Mouse (Mus musculus) c-Kit-positive CD71-positive TER-119-positive erythroid progenitor cells, embryonic 14.5 days (primary cell): ENCODE data around the gene Sapcd1.
"Not testable (repeated sequence)": the region's sequence is repeated elsewhere in the genome, so short reads cannot be mapped to it uniquely, and the experiment has no call there.

ENCODE experiments used
- DNase-seq: peaks from one replicate; pipeline ENCODE4 v3.0.0-alpha.2; 2013; ENCODE audit warnings: low spot score

Sapcd1 gene

DNA sequence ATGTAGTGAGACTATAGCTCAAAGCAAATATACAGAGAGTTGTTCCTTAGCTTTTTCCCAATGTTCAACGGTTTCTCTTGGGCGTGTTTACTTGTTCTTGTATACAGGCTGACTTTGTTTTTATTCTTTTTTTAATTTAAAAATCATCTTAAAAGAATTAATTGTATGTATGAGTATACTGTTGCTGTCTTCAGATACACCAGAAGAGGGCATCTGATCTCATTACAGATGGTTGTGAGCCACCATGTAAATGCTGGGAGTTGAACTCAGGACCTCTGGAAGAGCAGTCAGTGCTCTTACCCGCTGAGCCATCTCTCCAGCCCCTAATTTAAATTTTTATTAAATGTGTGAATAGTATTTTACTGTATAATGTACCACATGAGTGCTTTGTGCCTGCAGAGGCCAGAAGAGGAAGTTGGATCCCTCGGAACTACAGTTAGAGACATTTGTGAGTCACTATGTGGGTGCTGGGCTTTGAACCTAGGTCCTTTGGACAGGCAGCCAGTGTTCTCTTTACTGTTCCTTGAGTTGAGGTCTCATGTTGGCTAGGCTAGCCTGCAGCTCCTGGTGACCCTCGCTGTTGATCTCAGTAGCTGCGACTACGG lies 20.3 kb downstream of the Sapcd1 start:
- no peak for DNase-seq

DNA sequence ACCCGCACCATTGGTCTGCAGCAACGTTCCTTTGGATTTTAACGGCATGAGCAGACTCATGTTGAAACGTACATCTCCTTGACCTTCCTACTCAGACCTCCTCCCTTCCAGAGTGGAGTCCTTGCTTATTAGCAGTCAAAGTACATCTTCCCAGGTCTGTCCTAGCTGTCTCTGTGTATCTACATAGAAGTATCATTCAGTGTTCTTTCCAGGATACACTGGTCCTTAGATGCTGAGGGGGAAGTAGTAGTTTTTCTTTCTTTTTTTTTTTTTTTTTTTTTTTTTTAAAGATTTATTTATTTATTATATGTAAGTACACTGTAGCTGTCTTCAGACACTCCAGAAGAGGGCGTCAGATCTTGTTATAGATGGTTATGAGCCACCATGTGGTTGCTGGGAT lies 21.9 kb downstream of the Sapcd1 start:
- DNase-seq = not testable (repeated sequence)

DNA sequence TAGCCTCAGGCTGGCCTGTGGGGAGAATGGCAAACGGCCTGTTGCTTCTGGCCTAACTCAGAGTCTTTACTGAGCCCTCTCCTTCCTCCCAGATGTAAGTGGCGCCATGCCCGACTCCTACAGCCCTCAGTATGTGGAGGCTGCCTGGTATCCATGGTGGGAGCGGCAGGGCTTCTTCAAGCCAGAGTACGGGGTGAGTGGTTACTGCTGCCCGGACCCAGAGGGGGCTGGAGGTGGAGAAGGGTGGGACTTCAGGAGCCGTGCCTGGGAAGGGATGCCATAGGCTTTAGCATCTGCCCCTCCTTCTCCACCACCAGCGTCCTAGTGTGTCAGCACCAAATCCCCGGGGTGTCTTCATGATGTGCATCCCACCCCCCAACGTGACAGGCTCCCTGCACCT lies 22.7 kb downstream of the Sapcd1 start:
- no peak for DNase-seq

DNA sequence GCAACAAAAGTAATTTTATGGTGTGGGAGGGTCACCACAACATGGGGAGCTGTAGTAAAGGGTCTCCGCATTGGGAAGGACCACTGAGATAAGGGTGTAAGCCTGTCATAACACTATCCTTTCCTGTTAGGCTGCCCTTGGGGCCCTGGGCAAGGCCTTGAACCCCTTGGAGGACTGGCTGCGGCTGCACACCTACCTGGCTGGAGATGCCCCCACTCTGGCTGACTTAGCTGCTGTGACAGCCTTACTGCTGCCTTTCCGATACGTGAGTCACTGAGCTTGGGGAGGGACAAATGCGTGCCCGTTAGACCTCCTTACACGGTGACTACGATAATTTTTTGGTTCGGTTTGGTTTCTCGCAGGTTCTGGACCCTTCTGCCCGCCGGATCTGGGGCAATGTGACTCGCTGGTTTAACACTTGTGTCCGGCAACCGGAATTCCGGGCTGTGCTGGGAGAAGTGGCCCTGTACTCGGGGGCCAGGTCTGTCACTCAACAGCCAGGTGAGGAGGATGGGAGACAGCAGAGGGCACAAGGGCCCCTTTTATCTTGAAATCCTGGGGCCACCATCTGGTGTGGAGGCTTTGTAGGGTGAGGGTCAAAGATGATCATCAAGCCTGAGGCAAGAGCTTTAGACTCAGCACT lies 23.6 kb downstream of the Sapcd1 start:
- DNase-seq = no peak

DNA sequence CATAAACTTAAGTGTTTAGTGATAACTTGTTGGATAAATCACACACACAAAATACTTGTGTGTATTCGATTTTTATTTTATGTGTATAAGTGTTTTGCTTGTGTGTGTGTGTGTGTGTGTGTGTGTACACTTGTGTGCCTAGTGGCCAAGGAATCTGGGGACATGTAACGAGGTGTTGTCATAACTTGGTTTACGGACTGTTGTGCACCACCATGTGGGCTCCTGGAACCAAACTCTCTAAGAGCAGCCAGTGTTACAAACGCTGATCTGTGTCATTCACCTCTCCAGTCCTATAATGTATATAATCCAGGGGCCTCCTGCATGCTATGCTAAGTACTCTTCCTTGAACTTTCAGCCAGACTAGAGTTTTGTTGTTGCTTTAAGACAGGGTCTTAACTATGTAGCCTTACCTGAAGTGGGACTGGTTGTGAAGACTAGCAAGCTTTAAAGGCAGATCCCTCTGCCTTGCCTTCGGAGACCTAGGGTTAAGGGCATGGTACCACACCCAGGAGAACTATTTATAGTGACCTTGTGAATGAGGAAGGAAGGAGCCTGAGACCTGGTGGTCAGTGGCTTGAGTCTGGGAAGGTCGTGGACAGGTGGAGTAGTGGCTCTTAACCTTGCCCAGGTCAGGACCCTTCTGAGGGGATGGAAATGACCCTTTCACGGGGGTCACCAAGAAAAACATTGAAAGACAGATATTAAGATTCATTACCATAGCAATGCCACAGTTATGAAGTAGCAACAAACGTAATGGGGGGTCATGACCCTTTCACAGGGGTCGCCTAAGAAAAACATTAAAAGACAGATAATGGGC lies 24.6 kb downstream of the Sapcd1 start:
- DNase-seq = no peak

DNA sequence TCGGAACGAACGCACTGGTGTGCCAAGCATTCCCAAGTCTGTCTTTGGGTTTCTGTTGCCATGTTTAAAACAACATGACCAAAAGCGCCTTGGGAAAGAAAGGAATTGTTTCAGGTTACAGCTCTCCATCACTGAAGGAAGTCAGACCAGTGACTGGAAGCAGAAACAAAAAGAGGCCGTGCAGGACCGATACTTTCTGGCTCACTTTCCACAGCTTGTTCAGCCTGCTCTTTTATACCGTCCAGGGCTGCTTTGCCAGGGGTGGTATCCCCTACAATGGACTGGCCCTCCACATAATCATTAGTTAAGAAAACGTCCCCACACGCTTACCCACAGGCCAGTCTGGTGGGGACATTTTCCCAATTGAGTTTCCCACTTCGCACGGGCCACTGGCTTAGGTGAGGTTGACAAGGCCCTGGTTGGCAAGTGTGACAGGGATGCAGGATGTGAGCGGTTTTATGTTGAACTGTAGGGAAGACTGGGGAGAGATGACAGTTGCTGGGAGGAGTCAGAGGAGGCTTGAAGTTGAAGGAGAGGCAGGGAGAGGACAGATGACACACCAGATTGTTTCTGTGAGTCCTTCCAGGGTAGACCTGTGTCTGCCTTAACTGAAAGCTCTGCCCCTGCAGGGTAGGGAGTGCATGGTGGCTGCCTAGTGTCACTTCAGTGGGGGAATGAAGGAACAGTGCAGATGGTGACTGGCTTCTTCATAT lies 25.5 kb downstream of the Sapcd1 start:
- DNase-seq = peak; percentile 55

DNA sequence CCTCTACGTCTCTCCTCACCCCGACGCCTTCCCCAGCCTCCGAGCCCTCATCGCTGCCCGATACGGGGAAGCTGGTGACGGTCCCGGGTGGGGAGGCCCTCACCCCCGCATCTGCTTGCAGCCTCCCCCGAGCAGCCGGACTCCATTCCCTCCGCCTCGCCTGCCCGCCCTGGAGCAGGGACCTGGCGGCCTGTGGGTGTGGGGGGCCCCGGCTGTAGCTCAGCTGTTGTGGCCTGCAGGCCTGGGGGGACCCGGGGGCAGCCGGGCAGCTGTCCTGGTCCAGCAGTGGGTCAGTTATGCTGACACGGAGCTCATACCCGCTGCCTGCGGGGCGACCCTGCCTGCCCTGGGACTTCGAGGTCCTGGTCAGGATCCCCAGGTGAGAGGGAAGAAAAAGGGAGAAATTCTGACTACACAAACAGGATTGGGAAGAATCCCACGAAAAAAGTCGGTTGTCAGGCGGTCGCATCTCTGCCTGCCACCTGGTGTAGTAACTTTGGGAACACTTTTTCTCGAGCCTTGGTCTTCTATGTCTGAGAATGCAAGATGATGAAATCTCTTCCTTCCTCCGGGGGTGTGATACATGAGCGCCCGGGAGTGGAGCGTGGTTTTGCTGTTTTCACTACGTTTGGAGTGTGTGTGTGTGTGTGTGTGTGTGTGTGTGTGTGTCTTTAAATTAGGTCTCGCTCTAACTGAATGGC lies 26.2 kb downstream of the Sapcd1 start:
- DNase-seq = no peak

DNA sequence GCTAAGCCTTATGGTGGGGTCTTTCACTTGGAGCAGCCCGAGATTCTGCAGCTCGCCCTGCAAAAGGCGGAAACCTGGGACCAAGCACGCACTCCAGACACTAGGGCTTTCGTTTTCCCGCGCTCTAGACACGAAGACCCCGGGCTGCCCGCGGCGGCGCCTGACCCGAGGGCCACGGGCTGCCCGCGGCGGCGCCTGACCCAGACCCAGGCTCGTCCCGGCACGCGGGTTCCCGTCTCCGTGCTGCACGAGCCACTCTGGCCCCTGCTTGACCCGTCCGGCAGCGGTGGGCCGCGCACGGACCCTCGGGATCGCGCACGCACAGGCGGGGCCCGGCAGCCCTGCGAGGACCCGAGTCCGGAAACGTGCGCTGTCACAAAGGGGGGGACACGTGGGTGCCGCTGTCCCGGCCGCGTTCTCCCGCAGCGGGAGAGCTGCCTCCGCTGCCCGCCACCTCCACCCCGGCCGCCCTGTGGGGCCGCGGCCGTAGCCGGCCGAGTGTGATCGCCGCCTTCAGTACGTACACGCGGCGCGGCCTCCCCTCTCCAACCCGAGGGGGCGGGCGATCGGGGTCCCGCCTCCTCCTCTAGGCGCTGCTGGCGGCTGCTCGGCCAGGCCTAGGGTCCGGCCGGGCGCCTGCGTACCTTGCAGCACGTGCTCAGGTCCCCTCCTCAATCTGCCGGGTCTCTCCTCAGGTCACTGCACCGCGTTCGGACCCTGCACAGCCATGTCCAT lies 26.9 kb downstream of the Sapcd1 start, which contains the start of gene Vars:
TSS of gene Vars (plus strand) at position 271 of the 735 bp plus-strand sequence.
- peak; percentile 77 for DNase-seq

DNA sequence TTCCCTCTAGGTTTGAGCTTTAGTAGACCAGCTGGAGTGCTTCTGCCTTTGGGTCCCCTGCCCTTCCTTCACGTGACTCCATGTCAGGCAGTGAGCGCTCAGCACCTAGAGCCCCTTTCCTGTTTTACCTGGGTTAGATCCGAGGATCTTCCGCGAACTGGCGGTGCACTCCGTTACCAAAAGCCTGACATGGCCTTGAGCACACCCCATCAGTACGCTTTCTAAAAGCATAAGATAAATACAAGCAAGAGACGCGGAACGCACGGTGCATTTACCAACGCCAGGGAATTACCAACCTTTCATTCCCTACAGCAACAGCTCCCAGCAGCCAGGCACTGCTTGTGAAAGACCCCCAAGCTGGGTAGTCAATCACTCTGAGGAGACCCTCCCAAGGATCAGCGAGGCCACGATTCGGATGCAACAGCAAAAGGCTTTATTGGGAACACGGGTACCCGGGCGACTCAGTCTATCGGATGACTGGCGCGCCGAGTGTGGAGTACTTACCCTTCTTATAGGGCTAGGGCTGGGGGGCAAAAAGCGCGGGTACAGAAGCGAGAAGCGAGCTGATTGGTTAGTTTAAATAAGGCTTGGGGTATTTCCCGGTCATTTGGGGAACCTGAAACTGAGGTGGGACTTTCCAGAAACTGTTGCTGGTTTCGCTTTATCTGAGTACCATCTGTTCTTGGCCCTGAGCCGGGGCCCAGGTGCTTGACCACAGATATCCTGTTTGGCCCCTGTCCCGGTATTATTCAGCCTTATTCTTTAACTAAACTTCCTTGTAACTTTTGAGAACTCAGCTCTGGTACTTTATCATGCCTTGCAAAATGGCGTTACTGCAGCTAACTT lies 27.7 kb downstream of the Sapcd1 start:
- not testable (repeated sequence) for DNase-seq

DNA sequence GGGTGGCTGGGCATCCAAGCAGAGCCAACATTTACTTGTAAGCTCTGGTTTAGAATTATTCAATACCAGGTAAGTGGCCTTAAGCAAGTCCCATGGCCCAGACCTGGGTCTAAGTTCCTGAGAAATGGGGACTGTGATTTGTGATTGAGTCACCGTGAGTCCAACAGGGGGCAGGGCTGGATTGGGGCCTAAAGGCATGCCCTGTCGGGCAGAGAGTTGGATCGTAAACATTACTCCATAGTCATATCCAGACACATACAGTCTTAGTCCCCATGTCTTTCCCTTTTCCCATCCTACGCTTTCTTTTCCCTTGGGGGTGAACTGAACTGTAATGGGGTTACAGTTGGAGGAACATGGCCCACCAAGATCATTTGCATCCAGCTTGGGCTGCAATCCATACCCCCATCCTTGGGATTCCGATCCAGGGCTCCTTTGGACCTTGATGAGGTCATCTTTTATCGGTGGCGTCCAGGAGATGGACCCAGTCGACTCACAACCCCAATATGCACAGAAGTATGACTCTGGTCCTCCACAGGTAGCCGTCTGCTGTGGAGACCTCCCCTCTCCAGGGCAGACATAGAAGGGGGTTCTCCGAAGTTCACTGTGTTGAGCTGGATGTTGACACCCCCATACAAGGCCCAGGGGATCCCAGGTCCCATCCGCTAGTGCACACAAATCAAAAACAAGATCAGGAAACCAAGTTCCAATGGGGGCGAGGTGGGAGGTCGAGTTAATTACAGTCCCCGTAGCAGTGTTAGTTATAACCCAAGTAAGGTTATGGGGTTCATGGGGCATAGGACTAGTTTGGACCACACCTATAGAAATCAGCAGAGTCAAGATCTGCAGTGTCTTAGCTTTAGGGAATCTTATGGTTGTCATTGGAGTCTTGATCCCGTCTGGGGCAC lies 29.0 kb downstream of the Sapcd1 start:
- no peak for DNase-seq

DNA sequence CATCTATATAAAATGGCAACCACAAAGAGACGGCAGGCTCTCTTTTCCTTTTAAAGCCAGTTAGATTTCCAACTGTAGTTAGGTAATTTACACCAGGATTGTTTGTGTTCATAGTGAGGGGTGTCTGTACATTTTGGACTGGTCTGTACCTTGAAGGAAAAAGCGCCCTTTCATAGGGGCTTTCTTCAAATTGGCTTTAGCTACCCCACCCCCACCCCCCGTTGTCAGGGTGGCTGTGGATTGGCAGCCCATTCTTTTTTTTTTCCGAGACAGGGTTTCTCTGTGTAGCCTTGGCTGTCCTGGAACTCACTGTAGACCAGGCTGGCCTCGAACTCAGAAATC lies 30.7 kb downstream of the Sapcd1 start:
- no peak for DNase-seq

DNA sequence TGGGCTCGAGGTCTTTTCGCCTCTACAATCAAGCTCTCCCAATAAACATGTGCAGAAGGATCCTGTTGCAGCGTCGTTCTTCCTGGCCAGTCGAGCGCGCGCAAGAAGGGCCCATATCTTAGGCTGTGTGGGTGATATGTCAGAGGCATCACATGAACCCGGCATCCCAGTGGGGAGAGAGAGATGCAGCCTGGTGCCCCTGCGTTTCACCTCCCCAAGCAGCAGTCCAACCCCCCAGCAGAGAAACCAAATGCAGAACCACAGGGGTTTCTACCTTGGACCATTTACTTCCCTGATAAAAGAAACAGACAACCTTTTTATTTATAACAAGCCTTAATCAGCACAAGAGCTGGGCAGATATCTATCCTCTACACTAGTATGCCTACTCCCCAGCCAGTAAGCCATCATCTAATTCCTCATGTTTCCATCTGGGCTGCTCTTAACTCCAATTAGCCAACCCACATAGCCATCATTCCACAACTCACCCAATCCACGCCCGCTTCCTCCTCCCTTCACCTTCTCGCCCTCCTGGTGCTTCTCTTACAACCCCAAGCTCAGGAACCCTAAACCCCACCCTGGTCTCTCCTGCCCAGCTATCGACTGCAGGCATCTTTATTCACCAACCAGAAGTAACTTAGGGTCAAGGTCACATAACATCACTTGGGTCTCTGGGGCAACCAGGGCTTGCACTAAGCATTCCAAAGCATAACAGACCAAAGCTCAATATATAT lies 31.2 kb downstream of the Sapcd1 start:
- no peak for DNase-seq

DNA sequence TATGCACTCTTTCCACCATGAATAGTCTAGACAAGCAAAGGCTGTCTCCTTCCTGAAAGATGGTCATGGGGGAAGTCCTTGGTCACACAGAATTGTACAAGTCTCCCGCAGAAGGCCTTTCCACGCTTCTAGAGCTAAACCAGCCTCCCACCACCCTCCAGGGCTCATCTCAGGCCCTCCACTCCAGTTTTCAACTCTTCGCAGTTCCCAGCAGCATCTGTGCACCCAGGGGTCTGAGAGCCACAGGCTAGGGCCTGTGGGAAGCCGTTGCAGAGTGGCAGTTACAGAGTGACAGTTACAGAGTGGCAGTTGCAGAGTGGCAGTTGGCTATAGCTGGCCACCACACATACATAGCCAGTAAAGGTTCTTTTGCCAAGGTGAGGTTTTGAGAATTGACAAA lies 31.9 kb downstream of the Sapcd1 start:
- not testable (repeated sequence) for DNase-seq

DNA sequence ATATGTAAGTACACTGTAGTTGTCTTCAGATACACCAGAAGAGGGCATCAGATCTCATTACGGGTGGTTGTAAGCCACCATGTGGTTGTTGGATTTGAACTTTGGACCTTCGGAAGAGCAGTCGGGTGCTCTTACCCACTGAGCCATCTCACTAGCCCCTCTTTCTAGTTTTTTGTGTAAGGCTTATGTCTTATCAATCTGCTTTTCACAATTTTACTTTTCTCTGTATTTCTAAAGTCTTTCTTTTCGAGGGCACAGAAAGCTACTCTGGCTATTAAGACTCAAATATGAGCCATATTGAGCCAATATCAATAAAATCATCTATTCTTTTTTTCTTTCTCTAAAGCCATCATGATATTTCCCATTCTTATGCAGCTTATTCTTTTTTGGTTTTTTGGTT lies 32.6 kb downstream of the Sapcd1 start:
- not testable (repeated sequence) for DNase-seq

DNA sequence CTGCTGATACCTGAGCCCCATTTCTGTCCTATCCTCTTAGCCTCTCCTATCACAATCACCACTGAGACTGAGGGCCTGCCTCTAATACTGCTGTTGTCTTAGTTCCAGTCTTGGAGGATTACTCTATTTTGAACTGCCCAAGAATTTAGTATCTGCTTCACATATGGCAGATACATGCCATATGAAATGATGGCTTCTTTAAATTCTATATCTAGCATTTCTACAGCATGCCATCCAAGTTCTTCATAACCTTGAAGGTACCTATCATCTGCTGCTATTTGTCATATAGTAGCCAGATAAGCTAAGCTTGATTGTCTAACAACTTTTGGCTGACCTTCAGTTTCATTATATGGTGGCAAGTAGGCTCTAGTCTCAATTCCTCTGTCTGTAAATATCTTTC lies 33.1 kb downstream of the Sapcd1 start:
- no peak for DNase-seq

DNA sequence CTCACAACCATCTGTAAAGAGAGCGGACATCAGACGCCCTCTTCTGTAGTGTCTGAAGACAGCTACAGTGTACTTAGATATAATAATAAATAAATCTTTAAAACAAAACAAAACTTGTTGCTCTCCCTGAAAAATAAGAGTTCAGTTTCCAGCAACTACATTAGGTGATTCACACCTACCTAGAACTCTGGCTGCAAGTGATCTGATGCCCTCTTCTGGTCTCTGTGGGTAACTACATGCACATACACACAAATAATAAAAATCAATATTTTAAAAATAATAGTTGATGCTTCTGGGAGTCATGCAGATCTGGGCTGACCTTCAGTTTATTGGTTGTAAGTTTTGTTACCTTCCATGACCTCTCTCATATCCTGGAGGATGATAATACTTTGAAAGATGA lies 43.6 kb downstream of the Sapcd1 start:
- no peak for DNase-seq

DNA sequence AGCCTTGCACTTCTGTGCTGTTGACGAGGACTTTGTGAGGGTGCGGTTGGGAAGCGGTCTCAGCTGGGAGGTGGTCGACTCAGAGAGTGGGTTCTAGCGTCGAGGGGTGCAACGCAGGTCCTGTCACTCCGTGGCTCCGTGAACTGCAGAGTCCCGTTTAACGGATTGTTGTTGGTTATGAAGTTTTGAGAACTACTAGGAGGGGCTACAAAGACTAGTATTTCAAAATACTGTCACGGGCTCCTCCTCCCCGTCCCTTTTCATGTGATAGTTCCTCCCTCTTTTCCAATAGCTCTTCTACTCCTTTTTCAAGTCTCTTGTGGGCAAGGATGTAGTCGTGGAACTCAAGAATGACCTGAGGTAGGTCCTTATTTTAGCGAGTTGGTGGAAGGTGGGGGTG lies 45.5 kb downstream of the Sapcd1 start:
- DNase-seq = no peak

DNA sequence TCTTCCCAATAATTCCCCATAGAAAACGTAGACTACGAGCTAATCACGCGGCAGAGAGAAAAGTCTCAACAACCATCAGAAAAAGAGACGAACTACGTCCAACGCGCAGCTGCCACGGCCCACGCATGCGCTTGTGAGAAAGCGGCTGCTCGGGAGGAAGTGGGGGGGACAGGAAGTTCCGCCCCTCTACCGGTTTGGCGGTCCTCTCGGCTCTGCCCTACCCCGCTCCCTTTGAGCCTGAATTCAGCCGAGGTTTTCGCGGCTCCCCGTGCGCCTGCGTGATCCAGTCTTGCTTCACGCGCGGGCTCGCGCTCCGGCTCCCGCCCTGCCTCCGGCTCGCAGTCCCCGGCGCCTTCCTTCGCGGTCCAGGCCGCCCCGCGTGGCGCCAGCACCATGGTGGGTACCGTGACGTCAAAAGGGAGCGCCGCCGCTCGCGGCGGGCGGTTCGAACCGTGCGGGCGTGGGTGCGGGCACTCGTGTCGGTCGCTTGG lies 46.1 kb downstream of the Sapcd1 start, which contains the start of gene Lsm2:
TSS of gene Lsm2 (plus strand) at position 173 of the 491 bp plus-strand sequence.
- DNase-seq = peak; percentile 89
